Mouse (Mus musculus) activated CD4-positive, CD25-positive, alpha-beta regulatory T cell, adult 4 months (primary cell): ENCODE measurements at regions not wholly inside any gene's neighbourhood (a gene's known extent, or its start where the extent isn't known, plus 50 kb on each side); places are given as distances from the start of the nearest gene placed in this dataset.

Experiments used
- ATAC-seq: one replicate; pipeline ENCODE4 v1.8.0; 2017

- no peak for ATAC-seq
Measured at GRCm38 (mm10) chr17:51683318-51683717, 149.8 kb downstream of the Satb1 start.

GRCm38 (mm10) chr17:51682368-51682767 is 150.7 kb downstream of the Satb1 start:
- ATAC-seq = no peak

- ATAC-seq = no peak
Measured at GRCm38 (mm10) chr17:51677451-51677850, 155.6 kb downstream of the Satb1 start.

- no peak for ATAC-seq
Measured at GRCm38 (mm10) chr17:51658408-51658807, 174.7 kb downstream of the Satb1 start.

GRCm38 (mm10) chr17:51653881-51654280 is 179.2 kb downstream of the Satb1 start:
- no peak for ATAC-seq

GRCm38 (mm10) chr17:51651880-51652279 is 181.2 kb downstream of the Satb1 start:
- ATAC-seq = no peak

GRCm38 (mm10) chr17:51649213-51649815 is 183.8 kb downstream of the Satb1 start:
- ATAC-seq = no peak

GRCm38 (mm10) chr17:51646416-51646815 is 186.7 kb downstream of the Satb1 start:
- no peak for ATAC-seq

GRCm38 (mm10) chr17:51645866-51646265 is 187.2 kb downstream of the Satb1 start:
- no peak for ATAC-seq

- no peak for ATAC-seq
Measured at GRCm38 (mm10) chr17:51642682-51643081, 190.4 kb downstream of the Satb1 start.

GRCm38 (mm10) chr17:51635913-51636312 is 197.2 kb downstream of the Satb1 start:
- ATAC-seq = no peak

- no peak for ATAC-seq
Measured at GRCm38 (mm10) chr17:51631574-51631973, 201.5 kb downstream of the Satb1 start.

- no peak for ATAC-seq
Measured at GRCm38 (mm10) chr17:51620528-51620927, 212.6 kb downstream of the Satb1 start.

GRCm38 (mm10) chr17:51585263-51585662 is 247.8 kb downstream of the Satb1 start:
- no peak for ATAC-seq

GRCm38 (mm10) chr17:51583984-51584880 is 248.9 kb downstream of the Satb1 start:
- no peak for ATAC-seq

GRCm38 (mm10) chr17:51583277-51583676 is 249.8 kb downstream of the Satb1 start:
- ATAC-seq = no peak

- ATAC-seq = no peak
Measured at GRCm38 (mm10) chr17:51555854-51556253, 277.2 kb downstream of the Satb1 start.

- ATAC-seq = no peak
Measured at GRCm38 (mm10) chr17:51554446-51554845, 278.6 kb downstream of the Satb1 start.

- no peak for ATAC-seq
Measured at GRCm38 (mm10) chr17:51552277-51553015, 280.6 kb downstream of the Satb1 start.

- ATAC-seq = no peak
Measured at GRCm38 (mm10) chr17:51546999-51547398, 286.1 kb downstream of the Satb1 start.

GRCm38 (mm10) chr17:51542544-51542943 is 290.5 kb downstream of the Satb1 start:
- no peak for ATAC-seq

GRCm38 (mm10) chr17:51534678-51535077 is 298.4 kb downstream of the Satb1 start:
- no peak for ATAC-seq

GRCm38 (mm10) chr17:51534270-51534669 is 298.8 kb downstream of the Satb1 start:
- ATAC-seq = no peak
